Mouse (Mus musculus) forebrain, embryonic 14.5 days (tissue): ENCODE results near the gene Hist1h2be. TPM values are rescaled to one million over a fixed set of nuclear protein-coding genes. Genes with fewer than 3 reads are reported as not detected.
"Not testable (repeated sequence)": the region's sequence is repeated elsewhere in the genome, so short reads cannot be mapped to it uniquely, and the experiment has no call there.

Source experiments
- ATAC-seq: fragments of 200-750 bp; cut with Nextera tagmentation; 2 replicates; pipeline ENCODE4 v1.8.0; 2017; ENCODE audit warnings: mild to moderate bottlenecking, moderate library complexity
- DNase-seq: peaks from one replicate; pipeline ENCODE4 v3.0.0-alpha.2; 2015; ENCODE audit warnings: low spot score
- H3K27ac ChIP-seq: fragments of 300-500 bp; sonication (generic); 2 replicates; pipeline ENCODE4 v1.5.1; 2014; ENCODE audit warnings: low read depth, mild to moderate bottlenecking, control low read depth, low read length, moderate library complexity
- H3K27me3 ChIP-seq: fragments of 300-500 bp; sonication (generic); replicated peaks from 2 replicates; pipeline ENCODE4 v1.6.1; 2014; ENCODE audit warnings: low read length, control low read depth, mixed read lengths; ENCODE audit not compliant: control insufficient read depth, insufficient read depth
- H3K36me3 ChIP-seq: fragments of 300-500 bp; sonication (generic); 2 replicates; pipeline ENCODE4 v1.6.1; 2014; ENCODE audit warnings: low read length, control low read depth; ENCODE audit not compliant: control insufficient read depth, insufficient read depth
- H3K4me1 ChIP-seq: fragments of 300-500 bp; sonication (generic); 2 replicates; pipeline ENCODE4 v1.6.1; 2014; ENCODE audit warnings: antibody characterized with exemption, low read length, control low read depth; ENCODE audit not compliant: control insufficient read depth, insufficient read depth
- H3K4me2 ChIP-seq: fragments of 300-500 bp; sonication (generic); 2 replicates; pipeline ENCODE4 v1.6.1; 2014; ENCODE audit warnings: mild to moderate bottlenecking, control low read depth, low read length
- H3K4me3 ChIP-seq: fragments of 300-500 bp; sonication (generic); 2 replicates; pipeline ENCODE4 v1.5.1; 2014; ENCODE audit warnings: low read depth, low read length, control low read depth
- H3K9ac ChIP-seq: fragments of 300-500 bp; sonication (generic); 2 replicates; pipeline ENCODE4 v1.6.1; 2014; ENCODE audit warnings: mild to moderate bottlenecking, low read length, control low read depth, moderate library complexity
- H3K9me3 ChIP-seq: fragments of 300-500 bp; sonication (generic); replicated peaks from 2 replicates; pipeline ENCODE4 v1.6.1; 2016; ENCODE audit warnings: low read length, control low read depth, mixed read lengths; ENCODE audit not compliant: control insufficient read depth
- WGBS: fragments of 180-500 bp; shearing (Covaris S2); extraction: QIAGEN DNeasy Blood & Tissue Kit; methylation state at CpG from one replicate; pipeline ENCODE4 v1.1.7; 2014; 5-methylcytosine and 5-hydroxymethylcytosine counted together
- polyA plus RNA-seq: library from polyadenylated mRNA; unstranded; fragments of >200 nt; fragmentation: Nextera tagmentation; extraction: Ambion mirVana; gene quantifications from 2 replicates; pipeline ENCODE4 v1.2.1, GENCODE M21; 2014

Gene Hist1h2be
- polyA plus RNA-seq, 1 experiment from 2014 or later: 1.2 TPM

- WGBS: 78% methylated on average over 5 of the region's 5 CpGs
- H3K36me3 ChIP-seq: no peaks in the 10 kb centered on the region
- H3K4me1 ChIP-seq: peaks cover 4% of the 10 kb centered on the region; the same call in 1 of the 2 replicates
- H3K27ac ChIP-seq: no peak overlapping the region
- H3K9me3 ChIP-seq: no peaks in the 10 kb centered on the region
- H3K4me3 ChIP-seq: no peak overlapping the region
- no peak for ATAC-seq
- H3K9ac ChIP-seq: no peak overlapping the region
- no peak for DNase-seq
- H3K4me2 ChIP-seq: no peak overlapping the region
- H3K27me3 ChIP-seq: no peaks in the 10 kb centered on the region
Measured at GRCm38 (mm10) chr13:23546694-23547093, 74.2 kb downstream of the Hist1h2be start.

- H3K36me3 ChIP-seq, H3K27me3 ChIP-seq, H3K4me1 ChIP-seq, DNase-seq, H3K9me3 ChIP-seq: not testable (repeated sequence)
- Histone ChIP-seq H3K4me2 (peak overlapping the region; percentile 81), H3K9ac (peak overlapping the region; percentile 62), H3K4me3 (peak overlapping the region; percentile 41), H3K27ac (peak overlapping the region; percentile 92)
- under 1% methylated on average over 11 of the region's 14 CpGs for WGBS
- ATAC-seq: peak; percentile 35; the same call in 1 of the 2 replicates
Measured at GRCm38 (mm10) chr13:23544787-23545120, 76.2 kb downstream of the Hist1h2be start.

GRCm38 (mm10) chr13:23543965-23544786 is 76.7 kb downstream of the Hist1h2be start, which contains the start of gene Hist1h3f:
Hist1h3f (plus strand) TSS chr13:23544052.
- ATAC-seq: peak; percentile 95
- peak within 1 kb of the TSS; percentile 62 for H3K9ac ChIP-seq
- peak within 1 kb of the TSS; percentile 92 for H3K27ac ChIP-seq
- H3K4me2 ChIP-seq: peak within 1 kb of the TSS; percentile 81
- WGBS: under 1% methylated on average over 21 of the region's 45 CpGs
- peak within 1 kb of the TSS; percentile 41 for H3K4me3 ChIP-seq
- no peaks in the 10 kb centered on the region for H3K4me1 ChIP-seq
- H3K9me3 ChIP-seq: no peaks in the 10 kb centered on the region
- H3K36me3 ChIP-seq: no peaks in the 10 kb centered on the region
- H3K27me3 ChIP-seq: no peaks in the 10 kb centered on the region
- DNase-seq: peak; percentile 99

GRCm38 (mm10) chr13:23542999-23543607 is 77.8 kb downstream of the Hist1h2be start, which contains the start of gene Hist1h2bh:
Hist1h2bh (minus strand) TSS chr13:23543392.
- WGBS: 0% methylated on average over 33 of the region's 42 CpGs
- Histone ChIP-seq H3K4me2 (peak within 1 kb of the TSS; percentile 81), H3K4me3 (peak within 1 kb of the TSS; percentile 41), H3K9ac (peak within 1 kb of the TSS; percentile 57), H3K27ac (peak within 1 kb of the TSS; percentile 92)
- peak; percentile 91 for ATAC-seq
- not testable (repeated sequence) for H3K36me3 ChIP-seq, H3K9me3 ChIP-seq, H3K4me1 ChIP-seq, H3K27me3 ChIP-seq
- peak; percentile 97 for DNase-seq

GRCm38 (mm10) chr13:23542225-23542980 is 78.5 kb downstream of the Hist1h2be start:
- H3K27me3 ChIP-seq, DNase-seq: not testable (repeated sequence)

GRCm38 (mm10) chr13:23541497-23541896 is 79.4 kb downstream of the Hist1h2be start:
- DNase-seq (no peak), ATAC-seq (no peak)
- 74% methylated on average over 3 of the region's 3 CpGs for WGBS
- Histone ChIP-seq H3K9me3 (no peaks in the 10 kb centered on the region), H3K27me3 (no peaks in the 10 kb centered on the region), H3K36me3 (no peaks in the 10 kb centered on the region), H3K27ac (no peak overlapping the region), H3K4me3 (no peak overlapping the region), H3K4me1 (peaks cover 3% of the 10 kb centered on the region; the same call in 1 of the 2 replicates), H3K4me2 (no peak overlapping the region), H3K9ac (no peak overlapping the region)

More at GRCm38 (mm10) chr13:23542225-23542980, 78.5 kb downstream of the Hist1h2be start:
- not testable (repeated sequence) for H3K9me3 ChIP-seq, H3K4me1 ChIP-seq, H3K36me3 ChIP-seq, ATAC-seq
- peak overlapping the region; percentile 75 for H3K27ac ChIP-seq
- H3K9ac ChIP-seq: peak overlapping the region; percentile 57; the same call in 1 of the 2 replicates
- WGBS: 6% methylated on average over 3 of the region's 3 CpGs
- peak overlapping the region; percentile 37 for H3K4me3 ChIP-seq
- peak overlapping the region; percentile 81 for H3K4me2 ChIP-seq

- H3K27me3 ChIP-seq, H3K4me1 ChIP-seq, ATAC-seq, H3K9ac ChIP-seq, H3K36me3 ChIP-seq, DNase-seq, H3K9me3 ChIP-seq, H3K4me2 ChIP-seq, H3K4me3 ChIP-seq, H3K27ac ChIP-seq: not testable (repeated sequence)
- 74% methylated on average over 1 of the region's 1 CpGs for WGBS
Measured at GRCm38 (mm10) chr13:23539821-23540220, 81.1 kb downstream of the Hist1h2be start.

GRCm38 (mm10) chr13:23538249-23538648 is 82.7 kb downstream of the Hist1h2be start:
- Histone ChIP-seq H3K4me1 (peaks cover 10% of the 10 kb centered on the region; the same call in 1 of the 2 replicates), H3K4me3 (no peak overlapping the region), H3K4me2 (no peak overlapping the region), H3K27ac (no peak overlapping the region), H3K27me3 (no peaks in the 10 kb centered on the region), H3K9me3 (no peaks in the 10 kb centered on the region), H3K36me3 (no peaks in the 10 kb centered on the region), H3K9ac (no peak overlapping the region)
- no peak for ATAC-seq
- no peak for DNase-seq
- WGBS: 77% methylated on average over 5 of the region's 5 CpGs
